Mouse (Mus musculus) lung, adult 2 months (tissue): ENCODE data around the gene Haus4. TPM values are rescaled to one million over a fixed set of nuclear protein-coding genes. Genes with fewer than 3 reads are reported as not detected.
A peak's percentile ranks its signal among the peaks of the same experiment; 100 is the strongest.

ENCODE experiments used
- DNase-seq: peaks from one replicate; pipeline ENCODE4 v3.0.0; 2022
- H3K4me1 ChIP-seq: fragments of 200-500 bp; 2 replicates; pipeline ENCODE4 v1.6.1; 2011; ENCODE audit warnings: low read length; ENCODE audit not compliant: control insufficient read depth, insufficient read depth
- H3K4me3 ChIP-seq: fragments of 200-500 bp; replicated peaks from 2 replicates; pipeline ENCODE3; 2011; ENCODE audit warnings: low read depth, mild to moderate bottlenecking, control low read depth, low read length; ENCODE audit errors: extremely low read depth
- CTCF ChIP-seq: fragments of 200-500 bp; IDR thresholded peaks from 2 replicates; pipeline ENCODE4 v1.5.1; 2011; ENCODE audit warnings: mild to moderate bottlenecking, low read length, control low read depth; ENCODE audit not compliant: insufficient read depth
- POLR2A ChIP-seq: fragments of 200-500 bp; IDR thresholded peaks from 2 replicates; pipeline ENCODE4 v1.6.1; 2011; ENCODE audit warnings: low read depth, mild to moderate bottlenecking, control low read depth, low read length, borderline replicate concordance; ENCODE audit errors: extremely low read depth
- WGBS: fragments of 180-500 bp; shearing (Covaris S2); methylation state at CpG from one replicate; pipeline ENCODE4 v1.1.7; 2018; 5-methylcytosine and 5-hydroxymethylcytosine counted together
- polyA plus RNA-seq: library from polyadenylated mRNA; depleted of rRNA; stranded (reverse); fragments of >200 nt; gene quantifications from 2 replicates; pipeline ENCODE4 v1.2.3, GENCODE M21; 2012

The Haus4 gene
- polyA plus RNA-seq, 1 experiment: 7.9 TPM

DNA sequence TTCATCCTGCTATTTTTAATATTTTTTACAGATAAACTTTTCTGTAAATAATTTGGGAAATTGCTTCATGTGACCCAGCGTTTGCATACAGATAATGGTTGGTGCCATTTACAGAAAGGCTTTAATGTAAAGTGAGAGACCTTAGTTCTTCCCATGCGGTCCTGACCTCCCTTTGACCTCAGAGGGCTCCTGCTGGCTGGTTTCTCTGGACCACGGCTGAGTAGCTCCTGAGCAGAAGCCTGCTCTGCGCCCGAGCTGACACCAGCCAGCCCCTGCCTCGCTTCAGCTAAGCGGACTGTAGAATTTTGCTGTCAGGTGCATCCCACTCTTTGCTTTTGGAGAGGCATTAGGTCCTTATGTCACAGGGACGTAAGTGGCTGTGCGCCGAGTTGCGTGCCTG lies 13.6 kb downstream of the Haus4 start:
- TF ChIP-seq POLR2A: no peak
- no peak for TF ChIP-seq CTCF
- H3K4me1 ChIP-seq: no peaks in the 10 kb centered on the region
- H3K4me3 ChIP-seq: no peak overlapping the region
- 77% methylated on average over 11 of the region's 11 CpGs for WGBS
- DNase-seq: no peak

DNA sequence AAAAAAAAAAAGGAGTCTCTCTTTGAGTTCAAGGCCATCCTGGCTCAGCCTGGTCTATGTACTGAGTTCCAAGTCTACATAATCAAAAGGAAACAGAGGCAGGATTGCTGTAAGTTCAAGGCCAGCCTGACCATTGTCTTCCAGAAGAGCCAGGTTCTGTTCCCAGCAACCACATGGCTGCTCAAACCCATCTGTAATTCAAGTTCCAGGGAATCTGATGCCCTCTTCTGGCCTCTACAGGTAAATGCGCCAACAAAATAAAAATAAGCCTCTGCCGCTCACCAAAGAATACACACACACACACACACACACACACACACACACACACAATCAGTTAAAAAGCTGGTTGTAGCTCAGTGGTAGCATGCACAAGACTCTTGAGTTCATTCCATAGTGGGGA lies 15.8 kb downstream of the Haus4 start:
- DNase-seq: no peak
- H3K4me3 ChIP-seq: no peak overlapping the region
- TF ChIP-seq CTCF (no peak), POLR2A (no peak)
- H3K4me1 ChIP-seq: no peaks in the 10 kb centered on the region
- 87% methylated on average over 2 of the region's 2 CpGs for WGBS

DNA sequence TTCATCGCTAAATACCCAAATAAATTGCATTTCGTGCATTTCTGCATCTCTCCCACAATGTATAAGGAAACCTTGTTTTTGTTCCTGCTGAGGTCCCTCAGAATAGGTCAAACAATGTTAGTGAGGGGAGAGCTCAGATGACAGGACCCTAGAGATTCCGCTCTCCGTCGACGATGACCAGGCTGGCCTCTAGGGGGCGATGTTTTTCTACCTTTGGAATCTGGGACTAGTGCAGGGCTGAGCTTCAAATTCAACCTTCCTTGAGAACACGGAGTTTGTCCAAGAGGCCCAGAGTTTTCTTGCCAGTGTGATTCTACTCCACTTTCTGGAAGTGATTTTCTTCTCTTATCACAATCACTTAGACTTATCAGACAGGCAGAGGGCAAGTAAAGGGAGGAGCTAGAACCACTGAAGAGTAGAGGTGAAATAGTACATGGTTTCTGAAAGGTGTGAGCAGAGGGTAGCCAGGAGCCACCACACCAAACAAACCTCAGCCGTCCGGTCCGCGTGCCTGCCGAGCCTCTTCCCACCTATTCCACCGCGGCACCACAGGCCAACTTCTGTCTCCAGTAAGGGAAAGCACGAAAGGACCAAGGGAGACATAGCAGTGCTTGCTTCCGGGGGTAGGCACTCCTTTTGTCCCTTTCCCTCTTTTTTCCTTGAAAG lies 25.8 kb downstream of the Haus4 start:
- WGBS: 13% methylated on average over 17 of the region's 17 CpGs
- TF ChIP-seq CTCF (peak; percentile 90), POLR2A (no peak)
- DNase-seq: peak; percentile 86
- Histone ChIP-seq H3K4me3 (no peak overlapping the region), H3K4me1 (no peaks in the 10 kb centered on the region)

DNA sequence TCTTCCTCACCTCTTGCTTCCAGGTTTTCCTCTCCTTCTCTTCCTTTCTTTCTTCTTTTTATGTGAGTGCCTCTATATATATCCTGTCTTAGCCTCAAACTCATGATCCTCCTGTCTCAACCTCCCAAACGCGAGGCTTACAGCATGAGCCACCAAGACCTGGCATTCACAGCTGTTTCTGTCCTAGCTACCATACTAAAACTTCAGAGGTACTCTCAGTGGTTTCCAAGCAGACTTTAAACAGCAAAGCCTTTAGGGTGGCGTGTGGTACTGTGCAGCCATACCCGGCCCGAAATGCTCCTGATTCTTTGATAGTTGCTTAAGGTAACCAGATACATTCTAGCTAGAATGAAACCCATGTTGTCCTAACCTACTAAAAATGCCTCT lies 26.4 kb downstream of the Haus4 start:
- TF ChIP-seq POLR2A (no peak), CTCF (no peak)
- H3K4me3 ChIP-seq: no peak overlapping the region
- no peak for DNase-seq
- H3K4me1 ChIP-seq: no peaks in the 10 kb centered on the region
- 19% methylated on average over 5 of the region's 5 CpGs for WGBS

DNA sequence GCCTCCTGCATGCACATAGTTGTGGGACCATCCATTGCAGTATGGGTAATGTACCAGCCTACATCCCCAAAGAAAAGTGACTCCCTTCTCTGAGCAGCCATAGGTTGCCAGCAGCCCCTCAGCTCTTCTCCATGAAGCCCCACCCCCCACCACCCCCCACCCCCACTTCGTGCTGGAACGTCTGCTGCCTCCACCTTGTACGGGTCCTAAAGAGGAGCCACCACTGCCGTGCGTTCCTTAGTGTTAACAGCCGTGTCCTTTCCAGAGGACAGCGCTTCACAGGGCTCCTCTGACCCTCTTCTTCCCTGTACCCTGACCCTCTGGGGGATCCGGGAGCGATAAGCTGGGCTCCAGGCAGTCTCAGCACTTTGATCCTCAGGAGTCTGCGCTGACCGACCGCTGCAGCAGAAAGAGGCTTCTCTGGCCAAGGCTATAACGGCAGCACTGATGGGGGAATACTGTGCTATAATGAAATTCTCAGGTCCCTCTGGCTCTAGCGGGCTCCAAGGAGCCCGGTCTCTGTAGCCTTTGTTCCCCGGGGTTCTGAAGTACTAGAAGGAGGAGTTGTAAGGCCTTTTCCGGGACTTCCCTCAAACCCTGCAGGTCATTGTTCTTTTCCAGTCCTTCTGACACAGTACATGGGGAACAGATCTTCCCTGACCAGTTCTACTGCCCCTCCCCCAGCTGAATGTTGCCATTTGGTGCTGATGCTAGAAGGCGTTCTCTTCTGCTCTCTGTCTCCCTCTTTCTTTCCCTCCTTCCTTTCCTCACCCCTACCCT lies 27.0 kb downstream of the Haus4 start:
- Histone ChIP-seq H3K4me3 (no peak overlapping the region), H3K4me1 (no peaks in the 10 kb centered on the region)
- TF ChIP-seq CTCF: no peak
- TF ChIP-seq POLR2A: no peak
- DNase-seq: peak; percentile 16
- WGBS: 3% methylated on average over 18 of the region's 18 CpGs

DNA sequence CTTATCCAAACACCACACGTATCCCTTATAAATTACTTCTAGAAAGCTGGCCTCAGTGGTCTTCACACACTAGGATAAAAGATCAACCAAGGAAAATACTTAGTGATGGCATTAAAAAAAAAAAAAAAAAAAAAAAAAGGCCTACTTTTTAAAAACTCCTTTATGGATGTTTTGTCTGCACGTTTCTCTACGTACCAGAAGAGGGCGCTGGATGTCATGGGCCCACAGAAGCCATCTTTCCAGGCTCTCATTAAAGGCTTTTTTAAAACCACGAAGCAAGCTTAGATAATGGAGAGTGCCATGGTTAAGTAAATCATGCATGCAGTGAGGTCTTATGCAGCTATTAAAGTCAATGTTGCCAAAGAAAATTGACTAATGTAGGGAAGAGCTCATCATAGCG lies 30.8 kb downstream of the Haus4 start:
- WGBS: 40% methylated on average over 6 of the region's 6 CpGs
- H3K4me1 ChIP-seq: no peaks in the 10 kb centered on the region
- no peak for DNase-seq
- no peak overlapping the region for H3K4me3 ChIP-seq
- TF ChIP-seq CTCF (no peak), POLR2A (no peak)

DNA sequence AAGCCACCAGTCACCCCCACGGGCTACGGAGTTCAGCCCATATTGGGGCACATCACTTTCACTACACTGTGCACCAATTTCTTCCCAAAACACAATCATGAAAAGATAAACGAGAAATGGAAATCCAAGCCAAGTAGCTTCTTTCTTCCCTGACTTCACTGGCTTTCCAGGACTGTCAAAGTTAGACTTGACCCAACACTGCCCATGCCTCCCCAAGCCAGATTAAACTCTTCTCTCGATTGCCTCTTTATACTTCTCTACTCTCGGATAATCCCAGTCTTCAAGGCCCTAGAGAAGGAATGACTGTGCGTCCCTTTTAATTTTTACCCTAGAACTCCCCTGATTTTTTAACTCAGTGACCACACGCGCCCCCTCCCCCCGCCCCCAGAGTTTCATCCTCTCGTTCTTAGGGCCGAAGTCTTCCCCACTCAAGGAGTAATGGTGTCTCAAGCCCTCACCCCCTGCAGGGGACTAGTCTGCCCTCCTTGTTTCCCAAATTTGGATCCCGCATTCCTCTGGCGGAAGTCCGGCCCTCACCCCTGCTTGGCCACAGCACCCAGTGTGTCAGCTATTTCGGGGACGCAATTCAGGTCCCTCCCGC lies 37.6 kb downstream of the Haus4 start:
- WGBS: 3% methylated on average over 17 of the region's 17 CpGs
- no peak for TF ChIP-seq CTCF
- H3K4me3 ChIP-seq: peak overlapping the region; percentile 84
- peaks cover 4% of the 10 kb centered on the region for H3K4me1 ChIP-seq
- DNase-seq: no peak

DNA sequence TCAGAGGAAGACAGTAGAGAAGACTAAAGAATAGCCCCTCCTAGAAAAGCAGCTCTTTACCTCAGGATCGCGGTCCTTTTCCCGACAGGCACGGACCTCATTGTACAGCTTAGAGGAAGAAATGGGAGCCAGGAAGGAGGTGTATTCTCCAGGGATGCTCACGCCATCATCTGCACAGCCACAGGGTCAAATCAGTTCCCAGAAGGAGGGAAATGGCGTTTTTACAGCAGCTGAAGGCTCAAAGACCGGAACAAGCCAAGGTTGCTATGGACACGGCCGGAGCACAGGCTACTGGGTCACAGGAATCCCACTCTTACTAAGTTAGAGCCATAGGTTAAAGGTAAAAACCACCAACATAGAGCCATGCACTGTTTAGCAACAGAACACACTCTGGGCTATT lies 44.6 kb downstream of the Haus4 start:
- no peaks in the 10 kb centered on the region for H3K4me1 ChIP-seq
- DNase-seq: no peak
- WGBS: 89% methylated on average over 9 of the region's 9 CpGs
- H3K4me3 ChIP-seq: no peak overlapping the region
- TF ChIP-seq CTCF (no peak), POLR2A (no peak)

DNA sequence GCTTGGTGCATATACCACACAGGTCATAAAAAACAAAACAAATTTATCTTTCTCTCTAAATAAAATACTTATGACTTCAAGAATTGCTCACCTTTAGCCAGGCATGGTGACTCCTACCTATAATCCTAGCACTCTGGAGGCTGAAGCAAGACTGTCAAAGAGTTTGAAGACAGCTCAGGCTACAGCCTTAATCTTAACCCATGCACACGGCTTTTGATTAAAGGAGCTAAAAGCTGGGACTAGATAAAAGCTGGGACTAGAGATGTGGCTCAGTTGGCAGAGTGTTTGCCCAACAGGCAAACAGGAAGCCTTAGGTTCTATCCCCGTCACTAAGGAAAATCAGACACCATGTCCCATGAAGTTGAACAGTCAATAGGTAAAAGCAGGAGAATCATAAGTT lies 51.3 kb downstream of the Haus4 start:
- no peaks in the 10 kb centered on the region for H3K4me1 ChIP-seq
- no peak overlapping the region for H3K4me3 ChIP-seq
- 73% methylated on average over 2 of the region's 2 CpGs for WGBS
- DNase-seq: no peak
- no peak for TF ChIP-seq CTCF
- TF ChIP-seq POLR2A: no peak

DNA sequence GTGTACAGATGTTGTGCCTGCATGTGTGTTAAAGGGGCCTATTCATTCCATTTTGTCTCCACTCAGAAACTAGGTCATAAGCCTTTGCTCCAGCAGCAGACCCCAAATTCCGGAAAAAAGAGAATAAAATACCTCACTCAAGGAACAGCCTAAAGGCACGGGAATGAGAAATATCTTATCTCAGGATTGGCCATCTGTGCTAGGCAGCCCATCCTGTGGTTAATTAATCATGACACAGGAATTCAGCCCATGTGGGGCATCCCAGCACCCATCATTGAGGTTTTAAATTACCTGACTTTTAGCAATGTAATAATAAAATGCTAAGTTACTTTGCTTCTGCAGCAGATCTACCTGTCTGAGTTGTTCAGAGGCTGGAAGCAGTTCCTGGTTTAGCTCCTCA lies 53.1 kb downstream of the Haus4 start:
- Histone ChIP-seq H3K4me3 (no peak overlapping the region), H3K4me1 (no peaks in the 10 kb centered on the region)
- WGBS: 55% methylated on average over 2 of the region's 2 CpGs
- DNase-seq: no peak
- TF ChIP-seq CTCF (no peak), POLR2A (no peak)
